Mouse (Mus musculus): Measurements from ENCODE around the gene Thap3. TPM values are rescaled to one million over a fixed set of nuclear protein-coding genes. Genes with fewer than 3 reads are reported as not detected.

Thap3 gene
- polyA plus RNA-seq, 1 experiment from 2014 or later = 33.6 TPM

DNA sequence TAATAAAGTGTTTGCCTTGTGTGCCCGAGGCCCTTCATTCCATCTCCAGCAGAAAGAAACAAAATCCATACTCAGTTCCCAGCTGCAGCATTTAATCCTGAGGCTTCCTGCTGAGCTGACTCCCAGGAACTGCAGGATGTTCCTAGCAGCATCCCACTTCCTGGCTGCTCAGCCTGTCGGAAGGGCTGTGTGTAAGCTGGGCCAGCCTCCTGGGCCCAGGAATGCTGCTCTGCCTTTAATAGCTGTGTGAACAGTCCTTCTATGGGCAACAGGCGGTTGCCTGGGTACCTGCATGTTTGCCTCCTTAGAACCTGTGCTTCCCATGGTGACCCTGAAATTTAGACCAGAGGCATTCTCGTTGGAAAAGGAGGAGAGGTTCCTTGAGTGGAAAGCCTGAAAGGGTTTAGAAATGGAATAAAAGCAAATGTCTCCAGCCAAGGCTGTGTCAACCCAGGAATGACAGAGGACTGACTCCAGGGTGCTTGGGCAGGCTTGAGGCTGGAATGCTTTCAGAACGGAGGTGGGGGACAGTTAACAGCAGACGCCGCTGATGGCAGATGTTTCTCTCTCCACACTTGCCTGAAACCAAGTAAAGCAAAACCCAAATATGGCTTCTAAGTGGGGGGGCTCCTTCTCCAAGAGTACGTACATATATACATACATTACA, 18.8 kb upstream of the Thap3 start:
- Histone ChIP-seq H3K9me3 (no peaks in the 10 kb centered on the region), H3K27ac (replicated peaks) (0 out of 2 replicates have a peak overlapping the region, but pooled peaks have one; percentile 77), H3K4me2 (peak overlapping the region; percentile 100), H3K4me3 (peak overlapping the region; percentile 66), H3K36me3 (0 out of 2 replicates have a peak, but pooled peaks cover under 1% of the 10 kb centered on the region), H3K27me3 (peaks cover 46% of the 10 kb centered on the region), H3K9ac (0 out of 2 replicates have a peak overlapping the region, but pooled peaks have one; percentile 76), H3K4me1 (replicated peaks) (peaks cover 44% of the 10 kb centered on the region)
- 6% methylated on average over 8 of the region's 8 CpGs for WGBS
- no peak for ATAC-seq (ENCODE audit: low read depth)

DNA sequence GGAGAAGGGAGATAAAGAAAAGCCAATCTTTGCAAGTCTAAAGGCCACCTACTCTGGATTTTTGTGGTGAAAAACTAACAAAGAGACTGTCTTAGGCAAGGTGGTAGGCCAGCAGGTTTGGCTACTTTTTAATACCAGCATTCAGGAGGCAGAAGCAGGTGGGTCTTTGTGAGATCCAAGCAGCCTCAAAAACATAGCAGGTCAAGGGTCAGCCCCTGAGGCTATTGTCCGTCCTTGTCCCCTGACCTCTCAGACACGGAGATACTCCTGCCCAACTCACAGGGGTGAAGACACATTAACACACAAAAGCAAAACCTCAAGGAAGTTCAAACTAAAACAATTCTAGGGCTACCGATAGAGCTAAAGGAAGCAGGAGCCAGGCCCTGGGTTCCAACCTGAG, 18.0 kb upstream of the Thap3 start:
- no peak for ATAC-seq (ENCODE audit: low read depth)
- Histone ChIP-seq H3K4me1 (replicated peaks) (peaks cover 44% of the 10 kb centered on the region), H3K9me3 (no peaks in the 10 kb centered on the region), H3K36me3 (no peaks in the 10 kb centered on the region), H3K9ac (no peak overlapping the region), H3K4me3 (no peak overlapping the region), H3K4me2 (no peak overlapping the region), H3K27me3 (peaks cover 46% of the 10 kb centered on the region), H3K27ac (replicated peaks) (no peak overlapping the region)
- 26% methylated on average over 3 of the region's 3 CpGs for WGBS

DNA sequence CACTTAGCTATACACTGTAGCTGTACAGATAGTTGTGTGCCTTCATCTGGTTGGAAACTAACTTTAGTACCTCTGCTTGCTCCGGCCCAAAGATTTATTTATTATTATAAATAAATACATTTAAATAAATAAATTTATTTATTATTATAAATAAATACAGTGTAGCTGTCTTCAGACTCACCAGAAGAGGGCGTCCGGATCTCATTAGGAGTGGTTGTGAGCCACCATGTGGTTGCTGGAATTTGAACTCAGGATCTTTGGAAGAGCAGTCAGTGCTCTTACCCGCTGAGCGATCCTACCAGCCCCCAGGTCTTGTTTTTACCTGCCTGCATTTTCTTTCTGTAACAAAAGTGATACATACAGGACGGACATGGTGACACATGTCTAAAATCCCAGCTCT, 17.3 kb upstream of the Thap3 start:
- WGBS = 81% methylated on average over 6 of the region's 6 CpGs

DNA sequence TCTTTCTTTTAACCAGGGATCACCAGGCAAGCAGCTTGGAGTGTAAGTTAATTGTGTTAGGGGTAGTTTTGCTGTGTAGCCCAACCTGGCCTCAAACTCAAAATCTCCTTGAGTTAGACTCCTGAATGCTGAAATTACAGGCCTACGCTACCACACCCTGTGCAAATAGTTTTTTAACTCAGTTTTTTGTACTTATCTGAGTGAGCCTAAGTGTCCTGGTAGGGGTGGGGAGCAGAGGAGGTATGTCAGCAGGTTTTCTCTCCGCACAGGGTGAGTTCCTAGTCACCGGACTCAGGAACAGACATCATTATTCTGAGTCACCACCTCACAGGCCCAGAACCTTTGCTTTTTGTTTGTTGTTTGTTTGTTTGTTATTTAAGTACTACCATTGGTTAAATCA, 13.3 kb upstream of the Thap3 start:
- Histone ChIP-seq H3K4me1 (replicated peaks) (peaks cover 9% of the 10 kb centered on the region), H3K4me3 (no peak overlapping the region), H3K36me3 (no peaks in the 10 kb centered on the region), H3K27me3 (peaks cover 9% of the 10 kb centered on the region), H3K9me3 (no peaks in the 10 kb centered on the region), H3K27ac (replicated peaks) (no peak overlapping the region), H3K4me2 (no peak overlapping the region), H3K9ac (no peak overlapping the region)
- no peak for ATAC-seq (ENCODE audit: low read depth)
- WGBS = 95% methylated on average over 3 of the region's 3 CpGs

More for the DNA sequence above, 17.3 kb upstream of the Thap3 start:
- H3K9ac ChIP-seq = no peak overlapping the region
- H3K9me3 ChIP-seq = no peaks in the 10 kb centered on the region
- no peaks in the 10 kb centered on the region for H3K36me3 ChIP-seq
- H3K4me1 ChIP-seq (replicated peaks) = peaks cover 38% of the 10 kb centered on the region
- no peak overlapping the region for H3K27ac ChIP-seq (replicated peaks)
- H3K4me2 ChIP-seq = no peak overlapping the region
- H3K4me3 ChIP-seq = no peak overlapping the region
- peaks cover 39% of the 10 kb centered on the region for H3K27me3 ChIP-seq
- no peak for ATAC-seq (ENCODE audit: low read depth)

DNA sequence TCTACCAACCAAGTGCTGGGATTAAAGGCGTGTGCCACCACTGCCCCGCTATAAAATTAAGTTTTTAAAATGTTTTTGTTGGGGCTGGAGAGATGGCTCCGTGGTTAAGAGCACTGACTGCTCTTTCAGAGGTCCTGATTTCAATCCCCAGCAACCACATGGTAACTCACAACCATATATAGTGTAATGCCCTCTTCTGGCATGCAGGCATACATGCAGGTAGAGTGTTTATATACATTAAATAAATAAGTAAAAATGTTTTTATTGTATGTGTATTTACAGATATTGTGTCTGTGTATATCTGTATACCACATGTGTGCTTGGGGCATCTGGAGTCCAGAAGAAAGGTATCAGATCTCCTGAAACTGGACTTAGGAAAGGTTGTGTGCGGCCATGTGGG, 12.5 kb upstream of the Thap3 start:
- Histone ChIP-seq H3K9me3 (no peaks in the 10 kb centered on the region), H3K4me2 (no peak overlapping the region), H3K27me3 (peaks cover 2% of the 10 kb centered on the region), H3K36me3 (no peaks in the 10 kb centered on the region), H3K9ac (no peak overlapping the region), H3K4me1 (replicated peaks) (peaks cover 10% of the 10 kb centered on the region), H3K27ac (replicated peaks) (no peak overlapping the region), H3K4me3 (no peak overlapping the region)
- WGBS = 71% methylated on average over 4 of the region's 4 CpGs
- no peak for ATAC-seq (ENCODE audit: low read depth)

DNA sequence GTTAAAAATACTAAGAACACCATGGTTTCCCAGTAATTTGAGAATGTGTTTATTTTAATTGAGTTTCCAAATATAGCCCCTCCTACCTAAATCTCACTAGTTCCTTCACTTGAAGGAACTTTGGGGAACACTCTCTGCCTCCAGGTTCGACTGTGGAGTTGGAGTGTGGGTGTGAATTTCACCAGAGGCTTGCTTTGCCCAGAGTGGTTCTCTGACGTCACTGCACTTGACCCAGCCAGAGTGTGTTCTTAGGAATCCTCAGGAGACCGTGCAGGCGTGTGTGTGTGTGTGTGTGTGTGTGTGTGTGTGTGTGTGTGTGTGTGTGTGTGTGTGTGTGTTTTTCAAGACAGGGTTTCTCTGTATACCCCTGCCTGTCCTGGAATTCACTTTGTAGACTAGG, 12.1 kb upstream of the Thap3 start:
- Histone ChIP-seq H3K27ac (replicated peaks) (no peak overlapping the region), H3K4me3 (no peak overlapping the region), H3K4me2 (no peak overlapping the region), H3K9me3 (no peaks in the 10 kb centered on the region), H3K36me3 (no peaks in the 10 kb centered on the region), H3K4me1 (replicated peaks) (peaks cover 10% of the 10 kb centered on the region), H3K27me3 (no peaks in the 10 kb centered on the region), H3K9ac (no peak overlapping the region)
- WGBS = 49% methylated on average over 4 of the region's 4 CpGs
- ATAC-seq (ENCODE audit: low read depth) = no peak

DNA sequence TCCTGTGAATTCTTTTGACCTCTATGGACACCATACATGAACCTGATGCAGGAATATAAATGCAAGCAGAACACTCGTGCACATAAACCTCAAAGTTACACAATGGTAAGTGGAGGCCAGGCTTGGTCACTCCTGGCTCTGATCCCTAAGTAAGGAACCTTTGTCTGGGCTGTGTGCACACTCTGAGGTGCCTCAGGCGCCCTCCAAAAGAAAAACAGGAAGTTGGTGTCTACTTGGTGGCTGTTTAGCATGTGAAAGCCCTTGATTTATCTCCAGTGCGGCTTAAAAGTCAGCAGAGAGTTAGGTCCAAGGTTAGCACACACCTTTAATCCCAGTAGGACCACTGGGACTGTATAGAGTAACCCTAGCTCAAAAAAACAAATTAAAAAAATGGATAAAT, 10.7 kb upstream of the Thap3 start:
- Histone ChIP-seq H3K9ac (no peak overlapping the region), H3K27ac (replicated peaks) (no peak overlapping the region), H3K9me3 (no peaks in the 10 kb centered on the region), H3K4me2 (no peak overlapping the region), H3K4me3 (no peak overlapping the region), H3K27me3 (no peaks in the 10 kb centered on the region), H3K36me3 (no peaks in the 10 kb centered on the region), H3K4me1 (replicated peaks) (peaks cover 14% of the 10 kb centered on the region)
- WGBS = 51% methylated on average over 3 of the region's 3 CpGs
- no peak for ATAC-seq (ENCODE audit: low read depth)

DNA sequence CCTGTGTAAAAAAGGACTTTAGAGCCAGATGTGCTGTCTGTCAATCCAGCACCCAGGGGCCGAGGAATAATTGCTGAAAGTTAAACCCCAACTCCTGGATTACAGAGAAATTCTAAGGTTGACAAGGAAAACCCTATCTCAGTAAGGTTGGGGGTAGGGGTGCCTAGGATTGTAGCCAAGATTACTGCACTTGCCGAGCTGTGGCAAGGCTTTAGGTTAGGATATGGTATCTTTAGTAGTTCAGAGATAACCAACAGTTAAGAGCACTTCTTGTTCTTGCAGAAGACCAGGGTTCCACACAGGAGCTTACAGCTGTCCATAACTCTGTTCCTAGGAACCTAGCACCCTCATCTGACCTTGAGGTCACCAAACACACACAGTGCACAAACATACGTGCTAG, 8.9 kb upstream of the Thap3 start:
- Histone ChIP-seq H3K9me3 (no peaks in the 10 kb centered on the region), H3K9ac (peak overlapping the region; percentile 83), H3K27ac (replicated peaks) (no peak overlapping the region), H3K36me3 (peaks cover 5% of the 10 kb centered on the region; the same call in 1 of the 2 replicates), H3K4me2 (peak overlapping the region; percentile 66), H3K4me1 (replicated peaks) (peaks cover 29% of the 10 kb centered on the region), H3K27me3 (no peaks in the 10 kb centered on the region), H3K4me3 (peak overlapping the region; percentile 98)
- ATAC-seq (ENCODE audit: low read depth) = no peak
- 79% methylated on average over 3 of the region's 3 CpGs for WGBS

DNA sequence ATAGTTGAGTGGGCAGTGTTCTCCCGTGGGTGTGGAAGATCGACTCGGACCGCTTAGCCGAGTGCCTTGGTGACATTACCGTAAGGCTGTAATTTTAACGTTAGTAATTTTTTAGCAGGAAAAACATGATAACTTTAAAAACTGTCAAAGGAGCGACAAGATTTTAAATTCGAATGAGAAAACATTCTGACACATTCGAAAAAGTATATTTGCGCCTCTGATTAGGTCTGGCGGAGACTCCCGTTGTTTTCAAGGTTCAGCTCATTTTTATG, 8.1 kb upstream of the Thap3 start:
- Histone ChIP-seq H3K4me2 (peak overlapping the region; percentile 66), H3K9me3 (no peaks in the 10 kb centered on the region), H3K4me3 (peak overlapping the region; percentile 98), H3K27ac (replicated peaks) (peak overlapping the region; percentile 89), H3K4me1 (replicated peaks) (peaks cover 29% of the 10 kb centered on the region), H3K27me3 (no peaks in the 10 kb centered on the region), H3K36me3 (peaks cover 13% of the 10 kb centered on the region), H3K9ac (peak overlapping the region; percentile 83)
- WGBS = 5% methylated on average over 13 of the region's 13 CpGs
- no peak for ATAC-seq (ENCODE audit: low read depth)

DNA sequence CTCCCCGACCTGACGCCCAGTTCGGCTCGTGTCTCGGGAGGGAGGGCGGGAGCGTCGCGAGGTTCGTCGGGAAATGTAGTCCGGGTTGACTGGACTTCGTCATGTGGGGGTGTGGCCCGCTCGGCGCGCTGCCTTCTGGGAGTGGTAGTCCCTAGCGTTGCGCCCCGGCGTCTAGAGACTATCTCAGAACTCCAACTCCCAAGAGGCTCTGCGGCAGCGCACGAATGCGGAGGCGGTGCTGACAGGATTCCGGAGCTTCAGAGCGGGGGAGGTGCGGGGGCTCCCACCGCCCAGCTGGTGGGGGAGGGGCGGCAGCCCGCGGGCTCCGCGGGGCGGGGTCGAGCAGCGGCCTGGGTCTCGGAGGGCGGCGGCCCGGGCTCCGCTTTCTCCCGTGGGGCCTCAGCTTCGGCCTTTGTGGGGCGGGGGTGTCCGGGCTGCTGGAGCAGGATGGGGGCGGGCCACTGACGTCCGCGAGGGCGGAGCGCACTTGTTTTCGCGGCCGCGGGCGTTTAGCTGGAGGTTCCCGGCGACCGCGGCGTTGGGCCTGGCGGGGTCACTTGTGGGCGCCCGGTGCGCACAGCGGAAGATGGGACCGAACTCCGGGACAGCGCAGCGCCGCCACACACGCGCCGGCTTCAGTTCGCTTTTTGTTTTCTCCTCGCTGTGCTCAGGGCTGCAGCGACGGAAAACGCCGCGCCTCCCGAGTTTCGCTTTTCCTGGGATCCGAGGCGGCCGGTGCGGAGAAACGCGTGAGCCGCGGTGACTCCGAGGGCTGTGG, 7.6 kb upstream of the Thap3 start, which contains the start of gene Phf13:
Phf13 (minus strand) TSS at position 86 of the 778 bp plus-strand sequence.
- ATAC-seq (ENCODE audit: low read depth) = peak; percentile 96
- WGBS = under 1% methylated on average over 84 of the region's 94 CpGs
- H3K27ac ChIP-seq (replicated peaks) = peak within 1 kb of the TSS; percentile 89

DNA sequence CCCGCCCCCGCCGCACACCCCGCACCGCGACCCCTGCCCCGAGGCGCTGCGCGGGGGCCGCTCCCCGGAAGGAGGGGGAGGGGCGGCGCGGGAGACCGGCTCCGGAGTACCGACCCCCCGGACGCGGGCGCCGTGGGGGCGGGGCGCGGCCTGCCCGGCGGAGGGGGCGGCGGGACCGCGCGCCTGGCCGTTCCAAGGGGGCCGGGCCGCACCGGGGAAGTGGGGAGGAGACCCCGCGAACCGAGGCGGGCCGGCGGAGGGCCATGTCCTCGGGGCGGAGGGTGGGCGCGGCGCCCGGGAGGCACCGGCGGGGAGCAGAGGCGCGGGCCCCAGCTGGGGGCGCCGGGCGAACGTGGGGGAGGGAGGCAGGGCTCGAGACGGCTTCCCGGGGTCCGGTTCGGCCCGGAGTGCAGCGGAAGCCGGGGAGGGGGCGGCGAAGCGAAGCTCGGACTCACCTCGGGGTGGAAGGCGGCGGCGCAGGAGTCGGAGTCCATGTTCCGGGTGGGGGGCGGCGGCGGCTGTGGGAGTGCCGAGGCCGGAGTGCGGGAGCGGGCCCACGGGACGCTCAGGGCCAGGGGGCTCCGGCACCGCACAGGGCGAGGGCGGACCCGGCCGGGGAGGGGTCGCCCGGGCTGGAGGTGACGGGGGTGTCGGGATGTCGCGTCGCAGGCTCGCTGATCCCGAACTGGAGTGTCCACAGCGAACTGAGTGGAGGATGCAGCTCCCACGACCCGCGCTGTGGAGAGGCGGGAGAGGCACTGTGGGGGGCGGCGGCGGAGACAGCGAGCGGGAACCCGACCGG, 6.8 kb upstream of the Thap3 start:
- H3K4me1 ChIP-seq (replicated peaks) = peaks cover 29% of the 10 kb centered on the region
- H3K9me3 ChIP-seq = no peaks in the 10 kb centered on the region
- H3K9ac ChIP-seq = peak overlapping the region; percentile 96
- WGBS = 1% methylated on average over 69 of the region's 111 CpGs
- H3K36me3 ChIP-seq = peaks cover 27% of the 10 kb centered on the region
- H3K27me3 ChIP-seq = no peaks in the 10 kb centered on the region
- H3K4me2 ChIP-seq = peak overlapping the region; percentile 84
- peak; percentile 62 for ATAC-seq (ENCODE audit: low read depth)
- peak overlapping the region; percentile 80 for H3K27ac ChIP-seq (replicated peaks)
- peak overlapping the region; percentile 98 for H3K4me3 ChIP-seq

More for the DNA sequence above, 7.6 kb upstream of the Thap3 start, which contains the start of gene Phf13:
- peaks cover 29% of the 10 kb centered on the region for H3K4me1 ChIP-seq (replicated peaks)
- peak within 1 kb of the TSS; percentile 84 for H3K4me2 ChIP-seq
- H3K4me3 ChIP-seq = peak within 1 kb of the TSS; percentile 98
- no peaks in the 10 kb centered on the region for H3K27me3 ChIP-seq
- peak within 1 kb of the TSS; percentile 96 for H3K9ac ChIP-seq
- no peaks in the 10 kb centered on the region for H3K9me3 ChIP-seq
- peaks cover 19% of the 10 kb centered on the region for H3K36me3 ChIP-seq

All from neural tube, embryonic 13.5 days (tissue).